Mouse (Mus musculus) heart, adult 9 months (tissue): ENCODE measurements around the gene Slc25a14.

Experiments
- DNase-seq, 2 experiments: peaks; one replicate each; pipeline ENCODE4 v3.0.0; 2022; ENCODE audit warnings: low spot score in 2 of 2

The Slc25a14 gene

DNA sequence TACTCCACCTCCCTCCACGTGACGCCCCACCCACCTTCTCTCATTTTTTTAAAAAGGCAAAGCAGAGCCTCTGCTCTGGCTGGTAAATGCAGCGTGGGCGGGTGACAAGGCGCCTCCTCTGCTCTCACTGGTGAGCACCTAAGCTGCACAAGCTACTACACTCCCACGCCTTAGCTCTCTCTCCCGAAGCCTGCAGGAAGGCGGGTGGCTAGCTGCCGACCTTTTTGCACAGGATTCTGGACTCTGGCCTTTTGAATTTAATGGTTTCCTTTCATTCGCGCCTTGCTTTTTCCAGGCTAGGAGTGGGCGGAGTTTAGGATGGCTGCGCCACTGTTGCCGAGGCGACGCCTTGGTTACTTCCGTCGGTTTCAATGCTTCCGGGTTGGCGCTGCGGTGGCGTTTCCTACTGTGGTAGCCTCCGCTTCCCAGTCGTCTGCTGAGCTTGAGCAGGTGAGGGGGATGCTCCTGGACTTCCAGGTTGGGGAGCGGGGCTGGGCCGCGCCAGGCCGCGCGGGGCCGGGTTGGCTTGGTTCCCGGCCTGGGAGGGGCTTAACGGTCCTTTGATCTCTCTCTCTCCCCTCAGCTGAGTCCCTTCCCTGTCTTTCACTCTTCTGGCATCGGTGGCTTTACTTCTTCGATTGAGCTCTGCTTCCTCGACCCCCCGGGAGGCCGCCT lies at the start of gene Slc25a14:
Slc25a14 (plus strand) TSS at position 35 of the 675 bp plus-strand sequence.
- DNase-seq, result peak; percentile 70 to 80

DNA sequence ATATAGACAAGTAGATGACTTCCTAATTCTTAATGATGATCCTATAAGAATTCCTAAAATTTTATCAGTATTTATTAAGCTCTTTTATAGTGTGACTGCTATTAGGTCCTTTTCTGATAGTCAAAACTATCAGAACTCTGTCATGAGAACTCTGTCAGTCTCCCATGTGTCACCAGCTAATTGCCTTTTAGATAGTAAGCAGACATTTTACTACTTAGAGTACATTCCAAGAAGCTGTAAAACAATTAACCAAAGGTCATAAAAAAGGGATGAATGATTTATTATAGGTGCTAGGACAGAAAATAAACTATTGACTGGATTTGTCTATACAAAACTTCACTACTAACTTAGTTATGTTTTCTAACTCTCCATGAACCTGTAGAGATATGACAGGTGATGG lies 39.9 kb upstream of the Slc25a14 start:
- DNase-seq, result no peak

DNA sequence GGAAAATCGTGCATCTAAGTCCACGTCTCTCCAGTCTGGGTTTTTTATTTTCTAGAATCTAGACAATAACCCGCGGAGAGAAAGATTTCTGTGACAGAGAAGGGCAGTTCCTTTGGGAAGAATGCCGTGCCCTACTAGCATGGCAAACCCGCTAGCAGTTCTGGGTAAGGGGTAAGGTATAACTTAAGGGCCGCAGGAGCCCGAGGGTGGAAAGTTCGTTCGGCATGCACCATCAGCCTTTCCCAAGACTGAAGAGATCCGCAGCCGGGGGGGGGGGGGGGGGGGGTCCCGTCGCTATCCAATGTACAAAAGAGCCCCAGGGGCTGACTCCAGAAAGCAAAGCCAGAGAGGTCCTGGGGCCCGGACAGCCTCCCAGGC lies 29.5 kb upstream of the Slc25a14 start:
- DNase-seq, result peak in 1 of 2 experiments; percentile 0

DNA sequence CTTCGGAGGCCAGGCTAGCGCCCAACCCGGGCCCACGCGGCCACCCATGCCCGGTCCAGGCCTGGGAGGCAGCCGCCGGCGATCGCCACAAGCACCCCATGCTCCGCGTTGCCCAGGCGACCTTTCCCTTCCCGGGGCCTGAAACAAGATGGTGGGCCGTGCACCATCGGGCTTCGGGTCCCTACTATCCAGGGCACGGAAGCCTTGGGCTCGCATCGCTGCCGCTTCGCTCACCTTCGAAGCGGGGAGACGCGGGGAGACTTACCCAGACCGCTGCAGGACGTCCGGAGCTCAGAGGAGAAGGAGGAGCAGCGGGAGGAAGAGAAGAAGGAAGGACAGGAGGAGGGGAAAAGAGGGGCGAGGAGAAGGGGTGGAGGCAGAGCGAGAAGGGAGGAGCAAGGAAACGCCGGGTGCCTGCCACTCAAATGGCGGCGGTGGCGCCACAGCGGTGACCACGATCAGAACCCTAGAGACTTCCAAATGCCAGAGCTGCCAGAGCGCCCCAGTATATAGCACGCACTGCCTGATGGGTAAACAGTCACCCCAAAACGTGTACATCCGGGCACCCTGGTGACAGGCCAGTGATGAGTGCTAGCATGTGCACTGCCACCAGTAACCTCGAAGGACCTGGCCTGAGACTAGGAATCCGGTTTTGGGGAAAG lies 29.0 kb upstream of the Slc25a14 start, which contains the start of gene Zfp280c:
Zfp280c (minus strand) TSS at position 406 of the 662 bp plus-strand sequence.
- DNase-seq, result peak; percentile 67 to 68

DNA sequence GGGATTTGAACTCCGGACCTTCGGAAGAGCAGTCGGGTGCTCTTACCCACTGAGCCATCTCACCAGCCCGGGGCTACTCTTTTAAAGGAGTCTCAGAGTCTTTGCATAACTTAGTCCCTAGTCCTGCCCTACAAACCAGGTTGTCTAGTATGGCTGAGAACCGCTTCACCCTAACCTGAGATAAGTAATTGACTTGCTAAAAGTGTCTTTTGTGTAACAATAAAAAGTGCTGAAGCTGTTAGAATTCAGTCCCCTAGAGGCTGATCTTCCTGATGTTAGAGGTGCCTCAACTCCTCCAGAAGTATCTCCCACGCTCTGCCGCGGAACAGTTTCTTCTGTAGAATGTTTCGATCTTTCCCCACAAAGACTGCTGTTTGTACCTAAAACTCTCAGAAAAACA lies 27.2 kb upstream of the Slc25a14 start:
- DNase-seq, result no peak

DNA sequence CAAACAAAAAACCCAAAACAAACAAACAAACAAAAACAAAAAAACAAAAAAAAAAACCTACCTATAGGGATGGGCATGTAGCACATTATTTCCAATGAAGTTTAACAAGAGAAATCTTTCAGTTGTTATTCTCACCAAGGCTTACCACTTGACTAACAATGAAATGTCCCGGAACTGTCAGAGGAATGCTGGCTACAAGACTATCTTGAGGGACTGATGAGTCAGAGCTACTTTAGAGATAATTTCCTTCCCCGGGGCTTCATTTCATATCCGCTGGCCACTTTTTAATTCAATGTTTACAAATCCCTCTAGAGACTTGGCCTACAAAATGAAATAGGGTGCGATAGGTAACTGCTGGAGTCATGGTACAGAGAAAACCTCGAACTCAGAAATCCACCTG lies 26.3 kb upstream of the Slc25a14 start:
- DNase-seq, result peak in 1 of 2 experiments; percentile 1

DNA sequence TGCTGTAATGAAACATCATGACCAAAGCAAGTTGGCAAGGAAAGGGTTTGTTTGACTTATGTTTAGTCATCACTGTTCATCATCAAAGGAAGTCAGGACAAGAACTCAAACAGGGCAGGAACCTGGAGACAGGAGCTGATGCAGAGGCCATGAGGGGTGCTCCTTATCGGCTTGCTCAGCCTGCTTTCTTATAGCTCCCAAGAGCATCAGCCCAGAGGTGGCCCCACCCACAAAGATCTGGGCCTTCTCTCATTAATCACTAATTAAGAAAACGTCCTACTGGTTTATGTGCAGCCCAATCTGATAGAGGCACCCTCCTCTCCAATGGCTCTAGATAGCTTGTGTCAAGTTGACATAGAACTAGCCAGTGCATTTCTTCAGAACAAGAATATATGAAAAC lies 18.3 kb upstream of the Slc25a14 start:
- DNase-seq, result no peak

DNA sequence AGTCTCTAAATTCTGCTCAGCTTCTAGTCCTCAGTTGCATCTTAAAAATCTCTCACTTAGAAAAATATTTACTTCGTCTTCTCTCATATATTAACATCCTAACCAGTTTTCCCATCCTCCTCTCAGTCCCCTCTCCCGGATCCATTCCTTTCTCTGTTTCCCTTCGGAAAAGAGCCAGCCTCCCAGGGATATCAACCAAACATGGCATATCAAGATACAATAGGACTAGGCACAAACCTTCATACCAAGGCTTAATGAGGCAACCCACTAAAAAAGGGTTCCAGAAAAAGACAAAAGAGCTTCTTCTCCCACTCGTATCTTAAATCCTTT lies 199 bp upstream of the Slc25a14 start:
- DNase-seq, result no peak

DNA sequence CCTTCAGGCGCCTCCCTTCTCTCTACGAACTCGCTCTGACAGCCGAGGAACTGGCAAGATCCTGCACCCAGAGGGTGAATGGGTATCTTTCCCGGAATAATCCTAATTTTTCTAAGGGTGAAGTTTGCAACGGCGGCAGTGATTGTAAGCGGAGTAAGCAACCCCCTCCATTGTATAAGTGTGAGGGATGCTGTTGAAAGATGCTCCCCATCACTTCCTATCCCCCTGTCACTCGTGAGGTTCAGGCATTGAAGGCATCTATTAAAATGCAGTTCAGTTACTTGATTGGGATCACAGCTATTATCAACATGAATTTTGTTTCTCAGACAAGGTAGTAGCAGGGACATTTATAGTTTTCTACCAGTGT lies 824 bp downstream of the Slc25a14 start:
- DNase-seq, result no peak

DNA sequence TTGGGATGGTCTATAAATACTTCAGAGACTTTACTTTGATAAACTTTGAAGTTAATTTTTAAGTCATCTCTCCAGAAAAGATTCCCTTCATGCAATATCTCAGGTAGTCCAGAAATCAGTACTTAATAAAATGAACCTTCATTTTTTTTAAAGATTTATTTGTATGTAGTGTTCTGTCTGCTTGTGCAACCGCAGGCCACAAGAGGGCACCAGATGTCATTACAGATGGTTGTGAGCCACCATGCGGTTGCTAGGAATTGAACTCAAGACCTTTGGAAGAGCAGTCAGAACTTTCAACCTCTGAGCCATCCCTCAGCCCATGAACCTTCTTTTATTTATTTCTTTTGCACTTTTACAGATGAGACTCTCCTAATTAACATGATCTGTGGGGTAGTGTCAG lies 13.8 kb downstream of the Slc25a14 start:
- no peak for DNase-seq

DNA sequence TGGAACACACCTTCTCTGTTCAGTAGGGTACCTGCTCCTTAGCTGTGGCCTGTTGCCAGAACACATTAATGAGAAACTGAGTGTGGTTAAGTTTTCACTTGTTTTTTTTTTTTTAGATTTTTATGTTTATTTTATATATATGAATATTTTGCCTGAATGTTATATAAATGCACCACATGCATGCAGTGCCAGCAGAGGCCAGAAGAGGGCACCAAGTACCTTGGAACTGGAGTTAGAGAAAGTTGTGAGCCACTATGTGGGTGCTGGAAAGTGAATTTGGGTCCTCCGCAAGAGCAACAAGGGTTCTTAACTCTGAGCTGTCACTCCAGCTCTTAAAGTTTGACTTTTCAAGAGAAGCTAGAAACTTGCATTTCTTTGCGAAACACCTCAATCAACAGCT lies 20.9 kb downstream of the Slc25a14 start:
- peak in 1 of 2 experiments; percentile 9 for DNase-seq

DNA sequence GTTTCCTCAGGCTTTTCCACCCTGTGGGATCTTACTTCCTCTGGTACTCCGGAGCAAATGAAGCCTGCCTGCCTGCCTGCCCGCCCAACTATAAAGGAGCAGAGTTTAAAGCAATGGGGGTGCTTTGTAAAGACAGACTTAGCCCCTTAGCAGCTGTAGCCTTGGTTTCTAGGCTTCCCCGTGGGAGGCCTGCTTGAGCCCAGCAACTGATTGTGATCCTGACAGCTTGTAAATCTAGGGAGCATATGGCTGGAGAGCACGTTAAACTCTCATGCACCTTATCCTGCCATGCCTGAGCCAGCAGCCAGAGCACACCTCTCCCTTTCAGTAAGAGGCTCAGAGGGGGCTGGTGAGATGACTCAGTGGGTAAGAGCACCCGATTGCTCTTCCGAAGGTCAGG lies 43.6 kb downstream of the Slc25a14 start:
- no peak for DNase-seq

DNA sequence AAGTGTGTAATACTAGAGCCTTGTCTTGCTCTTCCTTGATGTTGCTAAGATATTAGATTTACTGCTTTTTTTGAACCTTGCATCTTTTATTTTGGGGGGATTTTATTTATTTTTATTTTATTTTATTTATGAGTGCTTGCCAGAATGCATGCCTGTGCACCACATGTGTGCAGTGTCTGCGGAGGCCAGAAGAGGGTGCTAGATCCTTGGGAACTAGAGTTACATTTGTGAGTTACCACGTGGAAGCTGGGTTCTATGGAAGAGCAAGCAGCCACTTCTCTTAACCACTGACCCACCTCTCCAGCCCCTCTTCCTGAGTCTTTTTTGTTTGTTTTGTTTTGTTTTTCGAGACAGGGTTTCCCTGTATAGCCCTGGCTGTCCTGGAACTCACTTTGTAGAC lies 46.4 kb downstream of the Slc25a14 start:
- DNase-seq, result no peak

DNA sequence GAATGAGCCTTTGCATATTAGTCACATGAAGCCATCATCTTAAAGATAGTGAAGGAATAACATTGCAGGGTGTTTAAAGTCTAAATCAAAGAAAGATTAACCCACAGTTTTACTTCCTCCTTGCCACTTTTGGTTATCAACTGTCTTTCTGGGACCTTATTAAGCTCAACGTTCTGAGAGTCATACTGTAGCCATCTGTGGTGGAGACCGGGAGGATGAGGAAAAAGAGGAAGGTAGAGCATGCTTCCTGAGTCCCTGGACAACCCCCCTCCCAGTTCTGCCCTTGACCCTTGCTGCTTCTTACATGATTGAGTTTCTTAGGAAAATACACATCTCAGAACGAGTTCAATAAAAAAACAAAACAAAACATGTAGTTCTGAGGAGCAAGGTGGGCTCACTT lies 48.5 kb downstream of the Slc25a14 start:
- DNase-seq, result no peak

DNA sequence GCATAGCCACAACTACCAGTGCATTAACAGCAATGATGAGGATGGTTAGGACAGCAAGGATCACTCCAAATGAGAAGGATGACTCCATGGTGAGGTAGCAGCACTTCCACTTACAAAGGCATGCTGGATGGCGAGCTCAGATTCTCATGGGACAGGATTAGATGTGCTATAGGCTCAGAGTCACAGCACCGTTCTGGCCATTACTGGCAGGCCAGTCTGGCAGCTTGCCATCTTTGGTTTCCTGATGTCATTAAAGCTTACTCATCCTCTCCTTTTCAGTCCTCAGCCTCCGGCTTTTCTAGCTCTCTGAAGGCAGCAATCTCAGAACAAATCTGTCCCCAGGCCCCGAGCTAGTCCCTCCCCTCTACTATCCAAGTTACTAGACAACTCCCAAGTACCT lies 51.0 kb downstream of the Slc25a14 start, which contains the start of gene Gpr119:
Gpr119 (minus strand) TSS at position 308 of the 400 bp plus-strand sequence.
- no peak for DNase-seq

DNA sequence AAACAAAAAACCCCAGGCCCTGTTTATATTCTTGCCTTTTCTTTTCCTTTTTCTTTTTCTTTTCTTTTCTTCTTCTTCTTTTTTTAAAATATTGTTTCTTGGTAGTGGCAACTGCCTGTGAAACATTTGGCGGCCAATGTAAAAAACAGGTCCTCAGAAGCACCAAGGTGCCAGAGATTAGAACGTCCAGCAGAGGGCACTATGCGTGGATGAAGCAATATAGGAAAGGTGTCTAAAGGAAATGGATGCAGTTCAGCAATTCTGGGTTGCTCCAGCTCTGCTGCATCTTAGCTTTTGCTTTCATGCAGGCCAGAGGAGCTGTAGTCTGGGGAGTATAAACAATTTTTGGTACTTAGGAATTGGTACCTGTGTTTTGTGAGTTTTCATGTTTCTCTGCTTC lies 60.2 kb downstream of the Slc25a14 start:
- DNase-seq, result peak in 1 of 2 experiments; percentile 17

DNA sequence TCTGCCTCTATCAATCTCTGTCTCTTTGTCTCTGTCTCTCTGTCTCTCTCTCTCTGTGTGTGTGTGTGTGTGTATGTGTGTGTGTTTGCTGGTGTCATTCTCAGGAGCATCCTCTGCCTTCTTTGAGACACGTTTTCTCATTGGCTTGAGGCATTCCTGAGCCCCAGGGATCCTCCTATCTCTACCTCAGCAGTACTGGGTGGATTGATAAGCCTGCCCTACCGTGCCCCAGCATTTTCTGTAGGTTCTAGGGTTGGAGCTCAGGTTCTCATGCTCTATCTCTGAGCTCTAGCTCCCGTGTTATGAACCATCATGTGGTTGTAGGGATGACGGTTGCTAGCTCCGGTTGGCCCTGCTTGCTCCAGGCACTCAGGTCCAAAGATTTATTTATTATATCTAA lies 60.6 kb downstream of the Slc25a14 start:
- DNase-seq, result no peak

DNA sequence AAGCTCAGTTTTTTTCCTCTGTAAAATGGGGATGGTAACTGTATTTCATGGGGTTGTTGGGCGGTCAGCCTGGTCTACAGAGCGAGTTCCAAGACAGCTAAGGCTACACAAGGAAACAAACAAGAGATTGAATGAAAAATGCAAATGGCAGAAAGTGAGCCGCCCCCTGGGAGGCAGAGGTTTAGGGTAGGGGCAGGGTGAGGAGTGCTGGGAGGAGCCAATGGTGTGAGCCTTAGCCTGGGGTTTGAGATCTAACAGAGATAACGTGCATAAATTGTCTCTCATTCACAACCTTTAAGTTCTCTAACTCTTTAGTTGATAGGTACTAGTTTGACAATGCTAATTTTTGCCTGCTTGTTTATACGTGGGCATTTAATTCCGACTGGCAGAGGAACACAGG lies 71.2 kb downstream of the Slc25a14 start:
- no peak for DNase-seq

DNA sequence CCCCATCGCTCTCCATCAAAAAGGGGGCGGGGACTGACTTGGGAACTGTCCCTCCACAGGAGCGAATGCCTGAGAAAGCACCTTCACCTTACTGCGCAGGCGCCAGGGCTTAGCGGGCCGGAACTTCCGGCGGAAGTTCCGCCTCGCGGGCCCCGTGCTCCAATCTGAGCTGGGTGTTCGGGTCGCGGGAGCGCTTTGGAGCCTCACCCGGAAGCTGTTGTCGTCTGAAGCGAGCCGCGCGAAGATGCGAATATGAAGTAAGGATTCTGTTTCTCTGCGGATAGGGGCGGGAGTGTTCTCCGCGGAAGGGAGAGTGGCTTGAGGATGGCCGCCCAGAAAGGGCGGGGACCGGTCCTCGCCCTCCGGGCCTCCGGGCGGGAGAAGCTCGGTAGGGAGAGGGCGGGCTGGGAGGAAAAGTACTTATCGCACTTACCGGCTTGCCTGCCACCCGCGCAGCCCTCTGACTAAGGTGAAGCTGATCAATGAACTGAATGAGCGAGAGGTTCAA lies 71.7 kb downstream of the Slc25a14 start, which contains the start of gene Rbmx2:
Rbmx2 (plus strand) TSS at position 141 of the 508 bp plus-strand sequence.
- peak; percentile 87 to 90 for DNase-seq

DNA sequence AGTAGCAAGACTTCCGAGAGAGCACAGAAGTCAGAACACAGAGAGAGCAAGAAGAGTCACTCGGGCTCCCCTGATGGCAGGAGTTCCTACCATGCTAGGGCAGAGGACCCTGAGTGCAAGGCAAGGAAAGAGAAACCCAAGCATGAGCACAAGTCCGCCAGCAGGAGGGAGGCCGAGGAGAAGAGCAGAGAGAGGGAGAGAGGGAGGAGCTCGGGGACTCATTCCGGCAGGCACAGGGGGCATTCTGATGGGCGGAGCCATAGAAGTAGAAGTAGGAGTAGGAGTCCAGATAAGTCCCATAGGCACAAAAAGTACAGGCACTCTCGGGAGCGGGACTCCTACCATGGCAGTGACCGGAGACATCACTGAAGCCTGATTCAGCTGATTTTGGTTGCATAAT lies 86.5 kb downstream of the Slc25a14 start:
- DNase-seq, result no peak
